ENCODE assay signal across 8 mouse cellular contexts in the genomic region with DNA sequence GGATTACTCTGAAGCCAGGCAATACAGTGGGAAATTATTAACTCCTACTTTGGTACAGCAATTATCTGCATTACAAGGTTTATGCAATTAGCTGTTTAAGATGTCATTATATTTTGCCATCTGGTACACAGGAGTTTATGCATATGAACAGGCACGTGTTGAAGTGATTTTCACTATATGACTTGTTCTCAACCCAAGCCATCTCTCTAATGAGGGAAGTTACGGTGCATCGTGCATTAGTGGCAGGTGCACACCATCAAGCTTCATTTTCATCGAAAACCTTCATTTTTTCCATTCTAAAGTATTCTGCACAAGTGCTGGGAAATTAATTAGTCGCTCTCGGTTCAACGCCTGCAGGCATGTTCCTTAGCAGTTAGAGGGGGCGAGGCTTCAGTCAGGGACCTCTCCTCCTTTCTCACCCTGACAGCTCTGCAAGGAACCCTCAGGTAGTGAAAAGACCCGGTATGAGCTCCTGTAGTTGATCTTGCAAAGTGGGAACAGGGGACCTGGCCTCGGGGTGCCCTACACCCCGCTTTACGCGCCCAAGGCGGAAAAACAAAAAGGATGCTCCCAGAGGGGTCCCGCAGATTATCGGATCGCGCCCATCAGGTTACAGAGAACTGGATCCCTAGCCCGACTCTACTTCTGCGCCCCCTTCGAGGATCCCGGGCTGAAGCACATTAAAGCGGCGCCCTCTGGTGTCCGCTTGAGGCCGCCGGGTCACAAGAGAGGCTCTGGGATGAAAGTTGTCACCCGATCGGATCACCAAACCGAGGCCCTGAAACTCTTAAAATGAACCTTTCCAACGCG. TPM values are rescaled to one million over a fixed set of nuclear protein-coding genes. Genes with fewer than 3 reads are reported as not detected.
DNase-seq lines count a peak whose midpoint lies in the region; ATAC-seq and TF ChIP-seq lines count a peak whose summit lies in the region.

No protein-coding gene starts in this region.

- ATAC-seq in lung, embryonic 14.5 days (ENCODE audit: insufficient read depth), result peak; percentile 81; the same call in 1 of the 2 replicates

- peak overlapping the region; percentile 53 for H3K4me3 ChIP-seq in cerebellum, adult 2 months (replicated peaks; ENCODE audit: insufficient read depth, low read depth, low read length)
- peak overlapping the region; percentile 41 for H3K4me3 ChIP-seq in lung, embryonic 14.5 days (ENCODE audit: low read depth, low read length)

- peak overlapping the region; percentile 53; the same call in 1 of the 2 replicates for H3K9ac ChIP-seq in lung, embryonic 14.5 days

- WGBS in cerebellum, adult 2 months, result 5% methylated on average over 32 of the region's 32 CpGs
- WGBS in lung, embryonic 14.5 days, result 8% methylated on average over 32 of the region's 32 CpGs

- peak; percentile 70 for DNase-seq in ES-CJ7 (ENCODE audit: low read depth, low spot score)
- peak; percentile 76 to 84 for DNase-seq in cerebellum, adult 2 months
- peak; percentile 81 for DNase-seq in forelimb bud, embryonic 11.5 days (ENCODE audit: low read depth, low spot score)
- DNase-seq in heart, postnatal 4 days, result peak; percentile 88
- peak; percentile 44 to 70 for DNase-seq in layer of hippocampus, adult 8-10 months (ENCODE audit: low spot score in 2 of 2)
- DNase-seq in lung, embryonic 14.5 days, result peak; percentile 94
- DNase-seq in ovary, postnatal 10 days (ENCODE audit: low spot score), result peak; percentile 71
- DNase-seq in thymus, postnatal 0 days (ENCODE audit: low spot score), result peak; percentile 56

- H3K4me1 ChIP-seq in cerebellum, adult 2 months (ENCODE audit: control insufficient read depth, insufficient read depth, low read length), result no peaks in the 10 kb centered on the region
- H3K4me1 ChIP-seq in lung, embryonic 14.5 days (ENCODE audit: insufficient read depth), result no peaks in the 10 kb centered on the region

- H3K27me3 ChIP-seq in cerebellum, adult 2 months (ENCODE audit: control insufficient read depth, insufficient read depth, low read length), result no peaks in the 10 kb centered on the region
- no peaks in the 10 kb centered on the region for H3K27me3 ChIP-seq in lung, embryonic 14.5 days (ENCODE audit: insufficient read depth, low read length)

- H3K4me2 ChIP-seq in lung, embryonic 14.5 days, result peak overlapping the region; percentile 77

- no peaks in the 10 kb centered on the region for H3K9me3 ChIP-seq in lung, embryonic 14.5 days (ENCODE audit: low read depth, low read length)

- H3K27ac ChIP-seq in cerebellum, adult 2 months (ENCODE audit: insufficient read depth, low read length), result no peak overlapping the region
- no peak overlapping the region for H3K27ac ChIP-seq in lung, embryonic 14.5 days (ENCODE audit: low read depth)

- no peak for TF ChIP-seq POLR2A in cerebellum, adult 2 months (IDR thresholded peaks at IDR 0.05; ENCODE audit: borderline replicate concordance, insufficient read depth, low read length)

- no peaks in the 10 kb centered on the region for H3K36me3 ChIP-seq in lung, embryonic 14.5 days (ENCODE audit: insufficient read depth)

- TF ChIP-seq CTCF in cerebellum, adult 2 months (IDR thresholded peaks at IDR 0.05; ENCODE audit: borderline replicate concordance, insufficient read depth, low read depth, low read length), result peak; percentile 64
- TF ChIP-seq CTCF in lung, embryonic 14.5 days (IDR thresholded peaks at IDR 0.05; ENCODE audit: low read depth), result peak; percentile 86

RNA-seq across cellular contexts. Expression of a gene that starts 27.0 kb away (rescaled TPM):
- 41.2 and 55.0 TPM in 2 replicates for polyA plus RNA-seq in cerebellum, adult 2 months (2012; rRNA removed)
- total RNA-seq in heart, postnatal 4 days (2021), result 100 to 1,000 TPM; 206 to 217 TPM
- 100 to 1,000 TPM in 1 of 4 experiments, 10 to 100 TPM in 3; 94.9 to 110 (median 97.8) TPM for total RNA-seq in layer of hippocampus, adult 8-10 months (2022)
- polyA plus RNA-seq in lung, embryonic 14.5 days (2014; fragmentation: Nextera tagmentation; extraction: Ambion mirVana), result 48.2 and 53.5 TPM in 2 replicates
- 16.5 and 18.7 TPM in 2 replicates for polyA plus RNA-seq in thymus, postnatal 0 days (2015; fragmentation: Nextera tagmentation; extraction: Ambion mirVana)

RNA-seq across cellular contexts. Expression of a gene that starts 32.4 kb away (rescaled TPM):
- 14.9 and 17.1 TPM in 2 replicates for polyA plus RNA-seq in cerebellum, adult 2 months (2012; rRNA removed)
- not detected for total RNA-seq in heart, postnatal 4 days (2021)
- total RNA-seq in layer of hippocampus, adult 8-10 months (2022), result 1 to 10 TPM; 6.7 to 9.3 (median 7.9) TPM
- polyA plus RNA-seq in lung, embryonic 14.5 days (2014; fragmentation: Nextera tagmentation; extraction: Ambion mirVana), result 0.84 and 0.85 TPM in 2 replicates
- 0.54 and 0.79 TPM in 2 replicates for polyA plus RNA-seq in thymus, postnatal 0 days (2015; fragmentation: Nextera tagmentation; extraction: Ambion mirVana)
